Mouse (Mus musculus) right cerebral cortex, postnatal 25 days (tissue): Measurements from ENCODE around the gene Tnnc1.
A peak's percentile ranks its signal among the peaks of the same experiment; 100 is the strongest.

Source experiments
- DNase-seq: peaks from one replicate; pipeline ENCODE4 v3.0.0; 2022

Gene Tnnc1

GRCm38 (mm10) chr14:31215157-31216002 lies 7.3 kb downstream of the Tnnc1 start:
- DNase-seq = peak; percentile 36

- DNase-seq = no peak
Measured at GRCm38 (mm10) chr14:31216846-31217245, 8.7 kb downstream of the Tnnc1 start, which contains the start of gene Nisch. Nisch (minus strand) TSS chr14:31216946.

- no peak for DNase-seq
Measured at GRCm38 (mm10) chr14:31217666-31218065, 9.6 kb downstream of the Tnnc1 start, which contains the start of gene Sema3g. Sema3g (plus strand) TSS chr14:31217860.

GRCm38 (mm10) chr14:31226978-31227377 lies 18.9 kb downstream of the Tnnc1 start:
- DNase-seq = peak; percentile 50

- no peak for DNase-seq
Measured at GRCm38 (mm10) chr14:31228234-31228633, 20.1 kb downstream of the Tnnc1 start.

- no peak for DNase-seq
Measured at GRCm38 (mm10) chr14:31230442-31230841, 22.3 kb downstream of the Tnnc1 start.

- DNase-seq = no peak
Measured at GRCm38 (mm10) chr14:31232404-31233069, 24.4 kb downstream of the Tnnc1 start.

GRCm38 (mm10) chr14:31233070-31233995 lies 25.2 kb downstream of the Tnnc1 start:
- no peak for DNase-seq

GRCm38 (mm10) chr14:31233996-31234591 lies 26.0 kb downstream of the Tnnc1 start:
- DNase-seq = peak; percentile 77

GRCm38 (mm10) chr14:31237101-31237882 lies 29.2 kb downstream of the Tnnc1 start:
- no peak for DNase-seq

GRCm38 (mm10) chr14:31240528-31240927 lies 32.4 kb downstream of the Tnnc1 start:
- no peak for DNase-seq

GRCm38 (mm10) chr14:31244777-31245176 lies 36.7 kb downstream of the Tnnc1 start:
- no peak for DNase-seq

GRCm38 (mm10) chr14:31245946-31246345 lies 37.8 kb downstream of the Tnnc1 start:
- no peak for DNase-seq

- no peak for DNase-seq
Measured at GRCm38 (mm10) chr14:31248396-31248795, 40.3 kb downstream of the Tnnc1 start.

- DNase-seq = no peak
Measured at GRCm38 (mm10) chr14:31250222-31251083, 42.3 kb downstream of the Tnnc1 start.

- peak; percentile 96 for DNase-seq
Measured at GRCm38 (mm10) chr14:31251084-31251604, 43.0 kb downstream of the Tnnc1 start, which contains the start of the genes Phf7 and Bap1. Phf7 (minus strand) TSS chr14:31251317. Bap1 (plus strand) TSS chr14:31251450.

- no peak for DNase-seq
Measured at GRCm38 (mm10) chr14:31251626-31252025, 43.5 kb downstream of the Tnnc1 start.

- no peak for DNase-seq
Measured at GRCm38 (mm10) chr14:31252091-31252490, 44.0 kb downstream of the Tnnc1 start.

GRCm38 (mm10) chr14:31258476-31259050 lies 50.5 kb downstream of the Tnnc1 start:
- no peak for DNase-seq

GRCm38 (mm10) chr14:31260374-31260773 lies 52.3 kb downstream of the Tnnc1 start:
- no peak for DNase-seq
